Mouse (Mus musculus) liver, embryonic 18 days (tissue): ENCODE measurements around the gene Actr1b. TPM values are rescaled to one million over a fixed set of nuclear protein-coding genes. Genes with fewer than 3 reads are reported as not detected.

Source experiments
- polyA plus RNA-seq: library from polyadenylated mRNA; depleted of rRNA; stranded (reverse); fragments of >200 nt; gene quantifications from 2 replicates; pipeline ENCODE4 v1.2.3, GENCODE M21; 2012; rRNA removed

Actr1b gene
- polyA plus RNA-seq = 27.9 and 30.4 TPM in 2 replicates

GRCm38 (mm10) chr1:36714311-36714710 lies at the start of gene Actr1b:
Gene Actr1b (minus strand): TSS chr1:36714422.

DNA sequence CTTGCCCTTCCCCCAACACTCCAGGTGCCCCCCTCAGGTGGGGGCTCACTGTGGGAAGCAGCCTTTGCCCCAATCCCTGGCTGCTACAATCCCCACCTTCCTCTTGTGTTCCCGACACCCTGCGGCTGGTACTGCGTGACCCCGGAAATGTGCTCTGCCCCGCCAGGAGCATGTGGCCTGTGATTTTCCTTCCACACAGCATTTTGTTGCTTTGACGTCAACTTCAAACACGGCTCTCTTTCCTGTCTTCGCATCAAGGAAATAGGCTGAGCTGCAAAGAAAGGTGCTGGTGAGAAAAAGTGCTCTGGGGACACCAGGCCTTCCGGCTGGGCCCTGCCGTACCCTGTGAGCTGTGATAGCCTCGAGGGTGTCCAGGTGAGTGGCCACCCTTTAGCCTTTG lies 47.3 kb upstream of the Actr1b start, which contains the start of gene Zap70:
Zap70 (plus strand) TSS at position 231 of the 400 bp plus-strand sequence.

GRCm38 (mm10) chr1:36709854-36710280 lies 4.4 kb downstream of the Actr1b start, which contains the start of gene 4933424G06Rik:
Gene 4933424G06Rik (plus strand): TSS chr1:36710149.

GRCm38 (mm10) chr1:36691271-36692155 lies 22.7 kb downstream of the Actr1b start, which contains the start of gene Cox5b:
Gene Cox5b (plus strand): TSS chr1:36691449.

DNA sequence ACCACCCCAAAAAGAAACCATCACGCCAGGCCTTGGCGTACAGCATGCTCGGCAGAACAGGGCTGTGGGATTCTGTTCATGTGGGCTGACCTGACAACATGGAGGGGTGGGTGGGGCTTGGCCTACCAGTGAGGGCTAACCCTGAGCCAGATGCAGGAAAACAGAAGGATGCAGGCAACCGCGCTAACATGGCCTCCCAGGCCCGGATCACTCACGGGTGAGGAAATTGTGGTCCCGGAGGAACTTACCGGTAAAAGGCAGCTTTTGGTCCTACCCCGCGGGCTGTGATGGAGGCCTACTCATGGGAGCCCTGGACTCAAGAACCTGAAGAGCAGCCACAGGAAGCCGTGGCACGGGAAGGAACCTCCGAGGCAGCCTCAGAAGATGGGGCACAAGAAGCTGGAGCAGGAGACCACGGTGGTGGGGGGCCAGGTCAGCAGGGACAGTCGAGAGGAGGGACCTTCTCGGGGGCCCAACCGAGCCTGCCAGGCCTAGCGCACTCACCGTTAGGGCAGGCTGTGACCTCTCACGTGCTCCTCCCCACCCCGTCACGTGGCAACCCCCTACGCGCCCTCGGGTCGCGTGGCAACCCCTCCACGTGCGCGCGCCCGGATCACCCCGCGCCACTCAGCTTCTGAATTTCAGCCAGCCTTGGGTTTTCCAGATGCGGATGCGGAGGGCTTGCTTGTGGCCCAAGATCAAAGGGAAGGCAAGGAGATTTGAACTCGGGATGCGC lies 31.4 kb downstream of the Actr1b start, which contains the start of gene Fam178b:
Fam178b (minus strand) TSS at position 564 of the 736 bp plus-strand sequence.

Other genes starting within 250 kb of the Actr1b start
- gene Cnnm4, start 242.8 kb downstream of the Actr1b start, polyA plus RNA-seq = 0.81 and 0.95 TPM in 2 replicates
- 4.0 and 4.5 TPM in 2 replicates for gene Cnnm3, start 202.6 kb downstream of the Actr1b start, polyA plus RNA-seq
- 4.4 and 5.0 TPM in 2 replicates for gene Ankrd23, start 177.5 kb downstream of the Actr1b start, polyA plus RNA-seq
- 0.01 TPM in 1 of 2 replicates, not detected in the other for gene Gm42417, start 175.0 kb downstream of the Actr1b start, polyA plus RNA-seq
- 4.1 and 4.4 TPM in 2 replicates for gene Ankrd39, start 167.0 kb downstream of the Actr1b start, polyA plus RNA-seq
- 4.4 and 4.8 TPM in 2 replicates for gene Sema4c, start 156.1 kb downstream of the Actr1b start, polyA plus RNA-seq
- gene Fam178b, start 31.2 kb downstream of the Actr1b start, polyA plus RNA-seq = 0.20 and 0.24 TPM in 2 replicates
- 323 and 332 TPM in 2 replicates for gene Cox5b, start 23.0 kb downstream of the Actr1b start, polyA plus RNA-seq
- not detected in 2 replicates for gene 4933424G06Rik, start 4.3 kb downstream of the Actr1b start, polyA plus RNA-seq
- gene Zap70, start 47.4 kb upstream of the Actr1b start, polyA plus RNA-seq = 0.22 and 0.28 TPM in 2 replicates
- 8.6 and 11.9 TPM in 2 replicates for gene Tmem131, start 229.2 kb upstream of the Actr1b start, polyA plus RNA-seq